Mouse (Mus musculus): Measurements from ENCODE around the gene Qsox1.

The Qsox1 gene

GRCm38 (mm10) chr1:155742411-155743363, 70.0 kb downstream of the Qsox1 start:
- peak in 1 of 2 experiments; percentile 25 for DNase-seq

- peak in 1 of 2 experiments; percentile 26 for DNase-seq
These were observed 70.7 kb downstream of the Qsox1 start for GRCm38 (mm10) chr1:155741988-155742387.

GRCm38 (mm10) chr1:155741378-155741945, 71.2 kb downstream of the Qsox1 start:
- DNase-seq = peak in 1 of 2 experiments; percentile 13

GRCm38 (mm10) chr1:155740622-155741377, 71.9 kb downstream of the Qsox1 start:
- peak in 1 of 2 experiments; percentile 9 for DNase-seq

- DNase-seq = no peak
These were observed 74.8 kb downstream of the Qsox1 start for GRCm38 (mm10) chr1:155737809-155738383.

GRCm38 (mm10) chr1:155737017-155737808, 75.5 kb downstream of the Qsox1 start:
- DNase-seq = no peak

GRCm38 (mm10) chr1:155736096-155736825, 76.4 kb downstream of the Qsox1 start:
- DNase-seq = no peak

GRCm38 (mm10) chr1:155731156-155731555, 81.5 kb downstream of the Qsox1 start:
- DNase-seq = no peak

GRCm38 (mm10) chr1:155729113-155729795, 83.4 kb downstream of the Qsox1 start:
- no peak for DNase-seq

- DNase-seq = no peak
These were observed 84.9 kb downstream of the Qsox1 start for GRCm38 (mm10) chr1:155727830-155728229.
